Mouse (Mus musculus) embryo, embryonic 9.5 days (tissue): ENCODE results near the gene Npas1.

ENCODE experiments used
- DNase-seq: peaks from one replicate; pipeline ENCODE4 v3.0.0-alpha.2; 2017; ENCODE audit errors: extremely low spot score

Npas1 gene

DNA sequence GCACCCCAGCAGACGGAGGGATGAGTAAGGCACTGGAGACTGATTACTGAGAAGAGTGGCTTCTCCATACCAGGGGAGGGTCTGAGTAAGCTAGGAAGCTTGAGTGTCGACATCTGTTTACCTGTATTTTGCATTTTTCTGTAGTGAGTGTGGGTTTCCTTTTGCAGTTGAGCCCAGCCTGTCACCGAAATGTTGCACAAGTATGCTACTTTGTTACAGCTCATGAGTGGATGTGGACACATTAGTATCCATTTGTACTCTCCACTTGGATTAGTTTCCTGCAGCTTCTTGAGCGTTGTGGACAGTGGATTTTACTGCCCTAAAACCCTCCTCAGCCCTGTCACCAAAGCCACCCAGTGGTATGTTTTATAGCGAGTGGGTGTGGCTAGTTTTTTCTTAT is 58.8 kb downstream of the Npas1 start:
- DNase-seq, result no peak

GRCm38 (mm10) chr7:16417141-16417771 is 60.3 kb downstream of the Npas1 start:
- no peak for DNase-seq

- no peak for DNase-seq
These were observed 62.1 kb downstream of the Npas1 start for GRCm38 (mm10) chr7:16415426-16415825.

GRCm38 (mm10) chr7:16412930-16413329 is 64.6 kb downstream of the Npas1 start:
- no peak for DNase-seq

- DNase-seq, result no peak
These were observed 65.2 kb downstream of the Npas1 start for GRCm38 (mm10) chr7:16412220-16412896.

- no peak for DNase-seq
These were observed 66.4 kb downstream of the Npas1 start for GRCm38 (mm10) chr7:16411100-16411499.

GRCm38 (mm10) chr7:16406978-16407377 is 70.5 kb downstream of the Npas1 start:
- DNase-seq, result no peak
